Mouse (Mus musculus): ENCODE results near the gene C530025M09Rik.

C530025M09Rik gene

DNA sequence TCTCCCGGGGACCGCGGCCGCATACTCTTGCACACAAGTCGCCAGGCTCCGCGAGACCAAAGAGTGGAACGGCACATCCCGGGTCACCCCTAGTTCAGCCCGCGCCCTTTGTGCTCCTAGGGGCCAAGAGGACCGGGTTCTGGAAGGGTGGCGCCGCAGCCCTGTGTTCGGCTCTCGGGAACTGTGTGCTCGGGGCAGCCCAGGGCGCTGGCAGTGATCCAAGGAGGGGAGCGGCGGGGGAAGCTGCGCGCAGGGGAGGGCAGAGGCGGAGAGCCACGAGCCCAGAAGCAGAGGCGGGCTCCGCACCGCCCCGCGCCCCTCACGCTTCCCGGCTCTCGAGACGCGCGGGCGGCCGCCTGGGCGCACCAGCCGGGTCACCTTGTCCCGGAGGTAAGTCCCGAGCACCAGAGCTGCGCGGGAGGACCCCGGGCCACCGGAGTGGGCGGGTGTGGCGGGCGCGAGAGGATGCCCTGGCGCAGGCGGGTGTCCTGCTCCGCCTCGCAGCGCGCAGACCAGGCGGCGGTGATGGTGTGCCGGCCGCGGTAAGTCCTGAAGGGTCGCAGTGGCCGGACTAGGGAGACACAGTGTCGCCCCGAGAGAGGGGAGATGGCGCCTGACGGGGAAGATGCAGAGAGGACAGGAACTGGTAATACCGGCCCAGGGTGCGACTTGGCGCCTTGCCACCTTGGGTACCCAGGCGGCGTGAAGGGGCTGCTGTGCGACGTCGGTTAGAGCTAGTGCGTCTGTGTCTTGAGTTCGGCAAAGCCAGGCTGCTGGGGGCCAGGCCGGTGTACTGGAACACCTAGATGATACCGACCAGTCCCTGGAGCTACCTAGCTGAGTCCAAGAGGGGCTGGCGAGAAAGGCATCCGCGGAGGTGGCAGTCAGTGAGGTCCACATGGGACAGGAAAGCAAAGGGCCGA lies at the start of gene C530025M09Rik:
Gene C530025M09Rik, minus strand, starts transcription at position 678 of the 923 bp plus-strand sequence.
- no peak for DNase-seq (ENCODE audit: low spot score)

DNA sequence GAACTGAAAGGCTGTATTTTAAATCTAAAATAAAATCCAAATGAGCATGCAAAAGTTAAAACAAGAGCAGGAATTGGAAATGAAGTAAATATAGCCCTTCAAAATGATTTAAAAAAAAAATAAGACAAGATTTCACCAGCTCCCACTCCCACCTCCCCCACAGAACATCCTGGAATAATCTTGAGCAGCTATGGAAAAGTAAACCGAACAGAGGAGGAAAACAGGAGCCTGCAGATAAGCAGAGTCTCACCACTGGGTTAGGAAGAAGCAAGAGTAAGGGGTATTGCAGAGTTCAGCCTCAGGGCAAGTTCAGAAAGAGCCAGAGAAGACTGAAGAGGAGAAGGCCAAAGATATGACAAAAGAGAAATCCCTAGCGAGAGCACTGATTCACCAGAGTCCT lies 46.9 kb upstream of the C530025M09Rik start:
- no peak for DNase-seq (ENCODE audit: low spot score)

DNA sequence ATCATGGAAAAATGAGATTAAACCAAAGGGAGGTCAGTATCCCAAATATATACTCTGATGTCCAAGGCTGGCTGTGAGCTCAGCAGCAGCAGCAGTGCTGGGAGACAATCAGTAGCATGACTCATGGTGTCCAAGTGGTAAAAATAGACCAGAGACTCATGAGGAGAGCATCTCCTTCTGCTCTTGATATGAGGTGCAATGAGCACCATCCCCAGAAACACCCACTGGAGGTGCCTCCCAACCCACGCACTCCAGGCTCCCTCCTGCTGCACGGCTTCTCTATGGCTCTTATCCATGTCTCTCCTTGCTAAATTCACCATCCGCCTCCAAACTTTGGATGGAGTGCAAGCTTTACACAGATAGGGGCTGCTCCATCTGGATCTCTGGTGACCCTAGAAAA lies 42.3 kb upstream of the C530025M09Rik start:
- no peak for DNase-seq (ENCODE audit: low spot score)

GRCm38 (mm10) chr2:149872496-149872895 lies 41.5 kb upstream of the C530025M09Rik start:
- DNase-seq (ENCODE audit: low spot score), result no peak

DNA sequence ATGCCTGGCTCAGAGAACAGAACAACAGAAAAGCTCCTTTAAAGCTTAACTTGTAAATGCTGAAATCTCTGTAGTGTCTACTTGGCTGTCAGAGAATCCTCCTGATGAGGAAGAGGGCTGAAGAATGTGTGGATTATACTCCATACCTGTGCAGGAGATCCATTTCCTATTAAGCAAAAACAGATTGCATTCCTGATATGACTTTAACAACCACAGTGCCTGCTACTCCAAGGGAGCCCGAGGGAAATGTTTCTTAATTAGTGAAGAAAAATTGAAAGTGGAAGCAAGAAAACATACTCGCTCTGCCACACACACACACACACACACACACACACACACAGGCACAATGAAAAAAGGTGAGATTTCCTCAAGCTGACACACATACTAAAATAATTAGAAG lies 39.5 kb upstream of the C530025M09Rik start:
- no peak for DNase-seq (ENCODE audit: low spot score)

DNA sequence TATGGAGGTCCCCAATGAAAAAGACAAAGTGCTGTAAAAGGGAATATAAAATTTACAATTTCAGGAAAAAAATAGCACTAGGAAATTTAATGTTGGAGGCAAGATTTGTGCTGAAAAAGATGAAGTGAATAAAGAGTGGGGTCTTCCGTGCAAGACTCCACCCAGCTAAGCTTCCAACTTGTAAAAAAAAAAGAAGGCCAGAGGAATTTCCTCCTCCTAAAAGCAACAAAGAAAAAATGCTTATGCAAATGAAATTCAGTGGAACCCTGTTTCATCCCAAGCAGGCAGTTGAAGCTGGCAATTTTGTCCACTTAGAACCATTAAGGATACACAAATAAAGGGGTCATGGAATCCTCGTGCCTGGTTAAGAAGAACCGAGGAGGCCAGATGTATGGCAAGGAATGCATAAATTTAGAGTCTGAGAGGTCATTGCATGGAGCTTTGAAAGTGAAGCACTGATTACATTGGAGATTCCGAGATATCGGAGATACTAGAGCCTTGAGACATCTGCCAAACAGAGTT lies 35.0 kb upstream of the C530025M09Rik start:
- DNase-seq (ENCODE audit: low spot score), result no peak

DNA sequence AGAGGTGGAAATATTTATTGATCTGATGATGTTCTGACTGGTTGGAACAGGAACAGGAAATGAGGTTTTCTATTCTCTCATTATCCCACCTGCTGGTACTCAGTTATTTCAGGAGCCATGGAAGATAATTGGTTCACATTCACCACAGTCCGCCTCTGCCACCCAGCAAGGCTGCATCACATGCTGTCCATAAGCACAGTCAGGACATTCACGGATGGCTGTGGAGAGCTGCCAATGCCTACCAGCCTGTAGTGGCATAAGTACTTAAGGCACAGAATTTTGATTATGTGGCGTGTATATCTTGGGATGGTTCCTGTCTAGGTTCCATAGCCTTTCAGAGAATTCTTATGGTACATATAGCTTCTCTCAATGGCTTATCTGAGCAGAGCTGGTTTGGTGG lies 30.0 kb upstream of the C530025M09Rik start:
- DNase-seq (ENCODE audit: low spot score), result no peak

DNA sequence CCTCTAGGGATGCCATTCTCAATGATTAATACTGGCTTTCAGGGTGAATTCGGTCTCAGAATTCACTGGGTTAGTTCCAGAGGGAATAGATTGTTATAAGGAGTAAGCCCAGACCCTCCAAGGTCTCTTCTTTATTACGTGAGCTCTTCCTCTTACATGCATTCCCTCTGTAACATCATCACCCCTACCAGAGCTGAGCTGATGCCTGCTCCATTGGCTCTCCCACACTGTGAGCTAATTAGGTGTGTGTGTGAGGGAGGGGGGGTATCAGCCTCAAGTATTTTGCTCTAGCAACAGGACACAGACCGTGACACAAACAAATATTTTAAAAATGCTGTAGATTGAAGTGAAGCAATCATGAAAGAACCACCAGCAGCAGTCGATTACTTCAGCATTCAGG lies 17.8 kb upstream of the C530025M09Rik start:
- no peak for DNase-seq (ENCODE audit: low spot score)

GRCm38 (mm10) chr2:149844575-149844974 lies 13.6 kb upstream of the C530025M09Rik start:
- DNase-seq (ENCODE audit: low spot score), result no peak

- no peak for DNase-seq (ENCODE audit: low spot score)
Observed at GRCm38 (mm10) chr2:149839666-149840065, 8.7 kb upstream of the C530025M09Rik start.

DNA sequence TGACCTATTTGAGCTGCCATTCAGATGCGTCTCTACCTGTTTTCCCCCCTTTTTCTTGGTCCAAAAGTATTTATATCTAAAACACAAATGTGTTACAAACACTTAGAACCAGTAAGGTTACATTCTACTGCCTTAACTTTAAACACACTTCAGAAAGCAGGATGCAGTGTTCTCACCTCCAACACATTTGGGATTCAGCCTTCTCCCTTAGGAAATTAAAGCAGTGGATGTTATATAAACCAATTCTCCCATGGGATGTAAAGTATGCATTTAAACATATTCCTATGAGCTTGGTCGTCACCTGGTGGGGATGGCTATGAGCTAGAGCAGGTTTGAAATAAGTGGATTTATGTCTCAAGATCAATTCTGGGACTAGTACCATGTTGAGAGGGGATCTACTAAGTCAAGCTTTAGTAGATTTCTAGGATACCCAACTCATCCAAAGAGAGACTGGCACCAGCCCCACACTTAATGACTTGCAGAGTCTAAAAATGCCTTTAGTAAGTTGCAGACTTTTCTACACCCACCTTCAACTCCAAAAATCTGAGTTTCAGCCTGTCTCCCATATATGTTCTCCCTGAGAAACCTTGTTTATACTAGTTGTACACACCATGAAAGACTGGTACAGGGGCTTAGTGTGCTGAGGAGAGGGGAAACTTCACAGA lies 5.6 kb upstream of the C530025M09Rik start:
- DNase-seq (ENCODE audit: low spot score), result no peak

- no peak for DNase-seq (ENCODE audit: low spot score)
Observed at GRCm38 (mm10) chr2:149835091-149835490, 4.1 kb upstream of the C530025M09Rik start.

GRCm38 (mm10) chr2:149832301-149832700 lies 1.3 kb upstream of the C530025M09Rik start:
- no peak for DNase-seq (ENCODE audit: low spot score)

DNA sequence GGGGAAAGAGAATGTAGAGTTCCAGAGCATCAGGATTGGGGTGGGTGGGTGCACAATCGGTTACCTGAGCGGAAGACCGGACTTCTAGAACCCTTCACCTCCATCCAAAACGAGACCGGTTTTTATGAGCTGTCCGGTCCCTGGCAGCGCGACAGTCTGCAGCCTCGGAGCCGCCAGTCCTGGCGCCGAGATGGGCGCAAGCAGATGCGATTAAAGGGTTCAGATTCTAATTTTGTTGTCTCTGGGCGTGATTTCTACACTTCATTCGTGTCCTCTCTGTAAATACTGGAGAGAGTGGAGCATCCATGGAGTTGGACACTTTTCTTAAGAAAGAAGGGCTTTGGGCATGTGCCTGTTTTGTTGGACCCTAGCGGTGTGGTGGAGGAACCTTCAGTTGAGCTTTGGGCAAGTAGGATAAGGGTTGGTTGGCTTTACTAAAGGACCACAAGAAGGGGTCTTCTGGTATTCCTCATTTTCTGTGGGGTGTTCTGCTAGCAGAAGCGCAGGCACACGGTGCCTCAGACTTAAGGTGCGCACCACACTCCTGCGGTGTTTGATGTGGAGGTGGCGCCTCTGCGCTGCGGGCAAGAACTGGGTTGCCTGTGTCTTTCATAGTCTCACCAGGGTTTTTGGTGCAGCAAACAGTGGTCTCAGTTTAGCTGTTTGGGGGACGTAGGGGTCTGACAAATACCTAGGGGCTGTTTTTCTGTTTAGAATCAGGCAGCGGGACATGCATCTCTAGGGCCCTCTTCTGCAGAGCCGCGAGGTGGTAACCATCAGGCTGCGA lies 639 bp upstream of the C530025M09Rik start:
- DNase-seq (ENCODE audit: low spot score), result no peak

GRCm38 (mm10) chr2:149829955-149830535 lies 968 bp downstream of the C530025M09Rik start:
- no peak for DNase-seq (ENCODE audit: low spot score)

DNA sequence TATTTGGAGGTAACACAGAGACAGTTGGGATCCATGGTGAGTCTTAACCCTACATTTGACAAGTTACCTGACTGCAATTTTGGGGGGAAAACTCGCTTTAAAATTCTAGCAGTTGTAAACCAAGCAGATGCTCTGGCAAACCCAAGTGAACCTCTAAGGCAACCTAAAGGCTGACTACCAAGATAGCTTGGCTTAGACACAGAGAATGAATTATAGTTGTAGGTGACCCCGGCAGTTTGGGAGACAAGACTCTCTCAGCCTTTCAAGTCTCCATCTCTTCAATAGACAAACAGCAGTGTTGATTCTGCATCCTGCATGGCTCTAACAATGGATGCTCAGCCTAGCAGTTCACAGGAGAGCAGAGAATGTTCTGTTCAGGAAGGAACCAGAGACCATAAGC lies 2.1 kb downstream of the C530025M09Rik start, which contains the start of gene Syndig1:
Gene Syndig1, plus strand, starts transcription at position 301 of the 400 bp plus-strand sequence.
- no peak for DNase-seq (ENCODE audit: low spot score)

GRCm38 (mm10) chr2:149820201-149820600 lies 10.8 kb downstream of the C530025M09Rik start:
- no peak for DNase-seq (ENCODE audit: low spot score)

GRCm38 (mm10) chr2:149819751-149820150 lies 11.3 kb downstream of the C530025M09Rik start:
- DNase-seq (ENCODE audit: low spot score), result no peak

DNA sequence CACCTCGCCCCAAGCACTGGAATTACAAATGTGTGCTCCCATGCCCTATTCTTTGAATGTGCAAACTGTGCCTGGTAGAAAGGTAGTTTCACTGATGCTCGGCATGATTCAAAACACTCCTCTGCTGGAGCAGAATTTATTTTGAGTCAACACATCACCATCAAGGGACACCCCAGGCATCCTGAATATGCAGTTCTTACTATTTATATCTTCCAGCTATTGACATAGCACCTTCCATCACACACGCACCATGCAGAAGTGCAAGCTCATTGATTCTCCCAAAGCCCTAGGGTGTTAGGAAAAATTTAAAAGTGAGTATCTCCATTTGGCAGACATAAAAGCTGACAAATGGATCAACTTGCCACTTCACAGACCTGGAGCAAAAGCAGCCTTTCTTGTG lies 12.6 kb downstream of the C530025M09Rik start:
- no peak for DNase-seq (ENCODE audit: low spot score)

DNA sequence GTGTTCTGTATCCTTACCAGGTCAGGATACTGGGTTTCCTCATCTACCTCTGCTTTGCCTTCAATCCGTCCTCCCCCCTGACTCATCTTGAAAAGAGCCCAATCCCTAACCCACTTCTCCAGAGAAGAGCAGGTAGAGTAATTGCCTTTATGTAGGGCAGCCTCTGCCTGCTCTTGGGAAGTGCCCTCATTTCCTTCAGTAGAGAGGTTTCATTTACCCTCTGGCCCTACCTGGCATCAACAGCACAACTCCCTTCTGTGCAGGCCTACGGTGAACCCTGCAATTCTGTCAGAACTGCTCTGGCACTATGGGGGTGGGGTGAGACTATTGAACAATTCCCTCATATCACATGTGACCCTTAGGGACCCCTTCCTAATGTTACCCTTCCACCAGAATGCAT lies 18.1 kb downstream of the C530025M09Rik start:
- no peak for DNase-seq (ENCODE audit: low spot score)

DNA sequence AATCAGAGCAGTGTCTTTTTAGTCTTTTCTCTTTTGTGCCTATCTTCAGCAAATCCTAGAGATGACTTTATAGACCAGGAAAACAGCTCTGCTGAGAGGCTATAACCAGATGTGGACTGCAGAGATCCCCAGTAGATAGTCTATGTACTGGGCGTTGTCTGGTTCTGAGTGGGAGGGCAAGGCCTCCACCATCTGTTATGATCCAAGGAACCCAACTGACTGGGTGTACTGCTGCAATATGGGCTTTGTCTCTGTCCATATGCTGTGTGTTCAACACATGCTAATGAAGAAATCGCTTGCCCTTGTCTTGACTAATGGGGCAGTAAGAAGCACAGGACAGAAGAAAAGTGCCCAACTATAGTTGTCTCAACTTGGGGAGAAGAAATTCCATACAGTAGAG lies 25.8 kb downstream of the C530025M09Rik start:
- no peak for DNase-seq (ENCODE audit: low spot score)

Measured in c-Kit-positive CD71-positive TER-119-positive erythroid progenitor cells, embryonic 14.5 days (primary cell).